Mouse (Mus musculus) heart, postnatal 0 days (tissue): ENCODE measurements at regions not wholly inside any gene's neighbourhood (a gene's known extent, or its start where the extent isn't known, plus 50 kb on each side); places are given as distances from the start of the nearest gene placed in this dataset.

Experiments used
- CTCF ChIP-seq: IDR thresholded peaks from 2 replicates; pipeline ENCODE4 v1.5.1; 2016; ENCODE audit warnings: antibody characterized with exemption, control low read depth, low read depth
- EP300 ChIP-seq: IDR thresholded peaks from 2 replicates; pipeline ENCODE4 v1.6.1; 2016; ENCODE audit warnings: antibody characterized with exemption, low read depth

DNA sequence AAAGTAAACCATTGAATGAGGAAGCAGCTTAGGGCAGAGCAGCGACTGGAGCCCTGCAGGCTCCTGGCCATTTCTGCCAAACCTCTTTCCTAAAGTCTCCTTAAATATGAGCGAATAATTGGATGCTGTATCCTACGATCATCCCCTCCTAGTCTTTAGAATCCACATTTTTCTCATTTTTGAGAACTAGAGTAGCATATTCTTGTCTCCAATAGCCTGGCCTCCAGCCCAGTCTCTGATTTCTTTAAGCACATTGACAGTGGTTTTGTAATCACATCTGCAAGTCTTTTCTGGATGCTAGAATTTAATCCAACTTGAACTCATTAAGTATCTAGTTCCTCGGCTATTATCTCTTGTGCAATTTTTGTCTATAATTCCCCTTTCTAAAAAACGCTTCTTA, 225.2 kb upstream of the Adamts9 start:
- TF ChIP-seq CTCF (no peak), EP300 (no peak)
